Mouse (Mus musculus) hindbrain, embryonic 12.5 days (tissue): ENCODE results near the gene Hsd3b7. TPM values are rescaled to one million over a fixed set of nuclear protein-coding genes. Genes with fewer than 3 reads are reported as not detected.
"Not testable (repeated sequence)": the region's sequence is repeated elsewhere in the genome, so short reads cannot be mapped to it uniquely, and the experiment has no call there.

Source experiments
- ATAC-seq: fragments of 200-750 bp; cut with Nextera tagmentation; 2 replicates; pipeline ENCODE4 v1.8.0; 2017; ENCODE audit warnings: moderate TSS enrichment; ENCODE audit not compliant: low FRiP score
- H3K27ac ChIP-seq: fragments of 300-500 bp; sonication (generic); 2 replicates; pipeline ENCODE4 v1.5.1; 2016; ENCODE audit warnings: mild to moderate bottlenecking
- H3K27me3 ChIP-seq: fragments of 300-500 bp; sonication (generic); 2 replicates; pipeline ENCODE4 v1.6.1; 2016; ENCODE audit warnings: mild to moderate bottlenecking
- H3K36me3 ChIP-seq: fragments of 300-500 bp; sonication (generic); 2 replicates; pipeline ENCODE4 v1.6.1; 2016; ENCODE audit warnings: mild to moderate bottlenecking
- H3K4me1 ChIP-seq: fragments of 300-500 bp; sonication (generic); 2 replicates; pipeline ENCODE4 v1.6.1; 2016
- H3K4me2 ChIP-seq: fragments of 300-500 bp; sonication (generic); replicated peaks from 2 replicates; pipeline ENCODE4 v1.6.1; 2016; ENCODE audit warnings: mild to moderate bottlenecking
- H3K4me3 ChIP-seq: fragments of 300-500 bp; sonication (generic); 2 replicates; pipeline ENCODE4 v1.5.1; 2016; ENCODE audit warnings: mild to moderate bottlenecking
- H3K9ac ChIP-seq: fragments of 300-500 bp; sonication (generic); 2 replicates; pipeline ENCODE4 v1.6.1; 2016; ENCODE audit warnings: mild to moderate bottlenecking, moderate library complexity
- H3K9me3 ChIP-seq: fragments of 300-500 bp; sonication (generic); replicated peaks from 2 replicates; pipeline ENCODE4 v1.6.1; 2016; ENCODE audit warnings: mild to moderate bottlenecking
- WGBS: fragments of 180-500 bp; shearing (Covaris S2); methylation state at CpG from one replicate; pipeline ENCODE4 v1.1.7; 2016; 5-methylcytosine and 5-hydroxymethylcytosine counted together
- polyA plus RNA-seq: library from polyadenylated mRNA; unstranded; fragments of >200 nt; fragmentation: Nextera tagmentation; extraction: Ambion mirVana; gene quantifications from 2 replicates; pipeline ENCODE4 v1.2.1, GENCODE M21; 2016

Hsd3b7 gene
- polyA plus RNA-seq, 1 experiment from 2014 or later: 8.8 TPM

DNA sequence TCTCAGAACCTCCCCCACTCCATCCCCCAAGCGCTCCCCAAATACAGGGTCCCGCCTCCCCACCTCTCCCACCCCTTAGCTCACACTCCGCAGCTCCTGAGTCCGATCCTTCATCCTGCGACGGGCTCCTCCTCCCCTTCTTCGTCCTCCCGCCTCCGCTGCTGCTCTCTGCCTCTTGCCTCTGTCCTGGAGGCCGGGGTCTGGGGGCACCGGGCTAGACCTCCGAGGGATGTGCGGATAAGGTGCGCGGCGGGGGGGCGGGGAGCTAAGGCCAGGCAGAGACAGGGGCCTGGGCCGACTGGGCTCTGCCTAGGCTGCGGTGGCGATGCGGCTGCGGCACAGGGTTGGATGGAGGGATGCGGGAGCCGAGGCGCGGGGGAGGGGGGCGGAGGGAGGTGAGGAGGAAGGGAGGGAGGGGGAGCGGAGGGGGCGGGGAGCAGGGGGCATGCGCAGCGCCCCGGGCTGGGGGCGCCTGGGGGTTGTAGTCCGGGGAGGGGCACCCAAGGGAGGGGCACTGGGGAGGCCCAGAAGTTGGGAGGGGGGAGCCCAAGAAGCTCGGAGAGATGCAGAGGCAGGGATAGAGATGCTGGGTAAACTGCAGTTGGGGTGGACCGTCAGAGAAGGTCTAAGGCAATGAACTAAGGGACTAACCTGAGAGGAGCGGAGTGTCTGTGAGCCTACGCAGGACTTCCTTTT, 23.9 kb downstream of the Hsd3b7 start, which contains the start of the genes Stx4a and Stx1b:
TSS of gene Stx4a (plus strand) at position 119 of the 696 bp plus-strand sequence.
TSS of gene Stx1b (minus strand) at position 374 of the 696 bp plus-strand sequence.
- ATAC-seq: peak; percentile 91
- no peaks in the 10 kb centered on the region for H3K36me3 ChIP-seq
- H3K27ac ChIP-seq: peak within 1 kb of the TSS; percentile 85
- H3K27me3 ChIP-seq: no peaks in the 10 kb centered on the region
- peak within 1 kb of the TSS; percentile 64 for H3K4me3 ChIP-seq
- peak within 1 kb of the TSS; percentile 54 for H3K4me2 ChIP-seq
- peaks cover 27% of the 10 kb centered on the region for H3K4me1 ChIP-seq
- peak within 1 kb of the TSS; percentile 83 for H3K9ac ChIP-seq
- 4% methylated on average over 32 of the region's 38 CpGs for WGBS
- H3K9me3 ChIP-seq: no peaks in the 10 kb centered on the region

- no peak overlapping the region for H3K4me2 ChIP-seq
- WGBS: 83% methylated on average over 2 of the region's 2 CpGs
Observed at GRCm38 (mm10) chr7:127835550-127835949, 35.1 kb downstream of the Hsd3b7 start.

GRCm38 (mm10) chr7:127837473-127837872, 37.1 kb downstream of the Hsd3b7 start:
- Histone ChIP-seq H3K9ac (no peak overlapping the region), H3K27ac (no peak overlapping the region), H3K4me3 (no peak overlapping the region), H3K27me3 (no peaks in the 10 kb centered on the region; the same call in 1 of the 2 replicates), H3K4me1 (peaks cover 5% of the 10 kb centered on the region), H3K4me2 (no peak overlapping the region), H3K9me3 (no peaks in the 10 kb centered on the region), H3K36me3 (no peaks in the 10 kb centered on the region)
- 90% methylated on average over 5 of the region's 5 CpGs for WGBS
- ATAC-seq: no peak

More at GRCm38 (mm10) chr7:127835550-127835949, 35.1 kb downstream of the Hsd3b7 start:
- H3K36me3 ChIP-seq: no peaks in the 10 kb centered on the region
- ATAC-seq: no peak
- no peak overlapping the region for H3K4me3 ChIP-seq
- no peaks in the 10 kb centered on the region; the same call in 1 of the 2 replicates for H3K27me3 ChIP-seq
- no peak overlapping the region for H3K9ac ChIP-seq
- no peak overlapping the region for H3K27ac ChIP-seq
- H3K9me3 ChIP-seq: no peaks in the 10 kb centered on the region
- H3K4me1 ChIP-seq: no peaks in the 10 kb centered on the region

- ATAC-seq: not testable (repeated sequence)
- WGBS: 69% methylated on average over 4 of the region's 4 CpGs
Observed at GRCm38 (mm10) chr7:127837878-127838277, 37.5 kb downstream of the Hsd3b7 start.

DNA sequence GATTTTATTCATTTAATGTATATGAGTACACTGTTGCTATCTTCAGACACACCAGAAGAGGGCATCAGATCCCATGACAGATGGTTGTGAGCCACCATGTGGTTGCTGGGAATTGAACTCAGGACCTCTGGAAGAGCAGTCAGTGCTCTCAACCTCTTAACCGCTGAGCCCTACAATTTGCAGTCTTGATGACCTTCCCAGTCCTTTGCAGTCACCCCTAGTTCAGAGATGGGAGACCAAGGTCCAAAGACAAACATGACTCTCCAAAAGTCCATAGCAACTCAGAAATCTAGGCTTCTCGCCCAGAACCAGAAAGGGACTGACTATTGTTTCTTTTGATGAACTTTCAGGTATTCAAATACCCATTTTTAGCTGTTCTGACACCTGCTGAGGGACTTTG, 39.6 kb downstream of the Hsd3b7 start:
- H3K4me3 ChIP-seq, ATAC-seq, H3K4me1 ChIP-seq, H3K9me3 ChIP-seq, H3K27ac ChIP-seq, H3K36me3 ChIP-seq, H3K9ac ChIP-seq, H3K27me3 ChIP-seq, H3K4me2 ChIP-seq: not testable (repeated sequence)
- WGBS: 73% methylated on average over 2 of the region's 2 CpGs

More at GRCm38 (mm10) chr7:127837878-127838277, 37.5 kb downstream of the Hsd3b7 start:
- H3K4me2 ChIP-seq, H3K36me3 ChIP-seq, H3K27ac ChIP-seq, H3K9me3 ChIP-seq, H3K4me1 ChIP-seq, H3K4me3 ChIP-seq, H3K9ac ChIP-seq, H3K27me3 ChIP-seq: not testable (repeated sequence)

DNA sequence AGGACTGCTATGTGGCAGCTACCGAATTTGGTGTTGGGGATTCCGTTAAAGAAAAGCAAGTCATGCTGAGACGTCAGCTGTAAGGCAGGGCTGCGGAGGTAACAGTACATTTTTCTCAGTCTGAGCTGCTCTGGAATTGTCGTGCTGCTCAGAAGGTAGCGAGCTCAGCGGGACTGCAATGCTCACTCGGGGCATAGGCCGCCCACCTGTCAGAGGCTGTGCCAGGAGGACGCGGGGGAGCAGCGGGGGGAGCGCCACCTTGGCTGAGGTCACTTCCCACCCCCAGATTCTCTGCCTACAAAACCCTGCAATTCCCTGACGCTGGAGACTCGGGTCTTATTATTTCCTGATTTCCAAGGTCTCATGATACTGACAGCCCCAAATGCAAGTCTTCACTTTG, 40.5 kb downstream of the Hsd3b7 start:
- Histone ChIP-seq H3K9me3 (no peaks in the 10 kb centered on the region), H3K4me3 (peak overlapping the region; percentile 54), H3K27ac (peak overlapping the region; percentile 89), H3K36me3 (0 out of 2 replicates have a peak, but pooled peaks cover 3% of the 10 kb centered on the region), H3K4me1 (peaks cover 7% of the 10 kb centered on the region), H3K4me2 (peak overlapping the region; percentile 99), H3K9ac (peak overlapping the region; percentile 62), H3K27me3 (no peaks in the 10 kb centered on the region; the same call in 1 of the 2 replicates)
- ATAC-seq: peak; percentile 36
- 3% methylated on average over 15 of the region's 15 CpGs for WGBS

DNA sequence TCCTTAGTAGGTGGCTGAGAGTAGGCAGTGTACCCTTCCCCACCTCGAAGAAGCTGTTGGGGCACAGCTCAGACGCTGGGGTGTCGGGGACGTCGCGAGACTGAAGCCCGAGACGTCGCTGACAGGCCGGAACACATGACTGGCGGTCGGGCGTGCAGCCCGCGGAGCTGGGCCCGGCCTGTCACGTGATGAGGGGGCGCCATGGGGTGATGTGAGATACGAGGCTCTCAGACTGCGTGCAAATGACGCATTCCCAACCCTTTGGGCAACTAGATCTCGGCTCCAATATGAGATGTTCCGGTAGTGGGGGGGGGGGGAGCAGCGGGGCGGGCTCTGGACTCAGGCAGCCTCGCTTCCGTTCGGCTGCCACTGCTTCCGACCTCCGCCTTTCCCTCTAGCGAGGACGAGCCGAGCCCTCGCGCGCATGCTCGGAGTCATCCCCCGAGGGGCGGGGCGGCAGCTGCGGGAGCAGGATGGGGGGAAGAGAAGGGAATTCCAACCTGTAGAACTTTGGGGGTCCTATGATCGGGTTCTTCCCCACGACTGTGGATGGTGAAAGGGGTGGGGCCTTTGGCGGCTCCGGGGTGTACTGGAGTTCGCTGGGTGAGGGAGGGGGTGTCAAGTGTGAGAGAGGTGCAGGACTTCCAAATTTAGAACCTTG, 41.1 kb downstream of the Hsd3b7 start:
- Histone ChIP-seq H3K9me3 (no peaks in the 10 kb centered on the region), H3K27ac (peak overlapping the region; percentile 89), H3K9ac (peak overlapping the region; percentile 62), H3K36me3 (peaks cover 5% of the 10 kb centered on the region; the same call in 1 of the 2 replicates), H3K4me3 (peak overlapping the region; percentile 54), H3K4me2 (peak overlapping the region; percentile 99), H3K4me1 (peaks cover 7% of the 10 kb centered on the region), H3K27me3 (no peaks in the 10 kb centered on the region; the same call in 1 of the 2 replicates)
- peak; percentile 93 for ATAC-seq
- WGBS: under 1% methylated on average over 46 of the region's 46 CpGs

- H3K4me1 ChIP-seq: peaks cover 7% of the 10 kb centered on the region
- WGBS: under 1% methylated on average over 40 of the region's 40 CpGs
Observed at GRCm38 (mm10) chr7:127842001-127842718, 41.8 kb downstream of the Hsd3b7 start.

GRCm38 (mm10) chr7:127849973-127850875, 49.8 kb downstream of the Hsd3b7 start:
- no peak overlapping the region for H3K4me2 ChIP-seq
- no peak overlapping the region for H3K4me3 ChIP-seq
- peaks cover 6% of the 10 kb centered on the region for H3K36me3 ChIP-seq
- ATAC-seq: no peak
- no peaks in the 10 kb centered on the region for H3K4me1 ChIP-seq
- H3K27ac ChIP-seq: no peak overlapping the region
- WGBS: 83% methylated on average over 6 of the region's 6 CpGs
- no peak overlapping the region for H3K9ac ChIP-seq
- no peaks in the 10 kb centered on the region for H3K9me3 ChIP-seq
- H3K27me3 ChIP-seq: no peaks in the 10 kb centered on the region

More at GRCm38 (mm10) chr7:127842001-127842718, 41.8 kb downstream of the Hsd3b7 start:
- ATAC-seq: peak; percentile 59
- no peaks in the 10 kb centered on the region; the same call in 1 of the 2 replicates for H3K27me3 ChIP-seq
- peak overlapping the region; percentile 62 for H3K9ac ChIP-seq
- no peaks in the 10 kb centered on the region for H3K9me3 ChIP-seq
- peak overlapping the region; percentile 99 for H3K4me2 ChIP-seq
- peak overlapping the region; percentile 54 for H3K4me3 ChIP-seq
- peak overlapping the region; percentile 89 for H3K27ac ChIP-seq
- H3K36me3 ChIP-seq: peaks cover 9% of the 10 kb centered on the region; the same call in 1 of the 2 replicates

- WGBS: 65% methylated on average over 5 of the region's 5 CpGs
- Histone ChIP-seq H3K9me3 (no peaks in the 10 kb centered on the region), H3K27me3 (no peaks in the 10 kb centered on the region), H3K36me3 (peaks cover 6% of the 10 kb centered on the region), H3K27ac (no peak overlapping the region), H3K9ac (no peak overlapping the region), H3K4me1 (no peaks in the 10 kb centered on the region), H3K4me3 (no peak overlapping the region), H3K4me2 (no peak overlapping the region)
- ATAC-seq: no peak
Observed at GRCm38 (mm10) chr7:127850906-127851305, 50.5 kb downstream of the Hsd3b7 start.
